Mouse (Mus musculus) 3T3-L1 (cell line): ENCODE measurements around the gene Gys1.
A peak's percentile ranks its signal among the peaks of the same experiment; 100 is the strongest.

Experiments used
- DNase-seq: peaks from one replicate; pipeline ENCODE4 v3.0.0-alpha.2; 2015; ENCODE audit warnings: low read depth, low spot score

Gys1 gene

DNA sequence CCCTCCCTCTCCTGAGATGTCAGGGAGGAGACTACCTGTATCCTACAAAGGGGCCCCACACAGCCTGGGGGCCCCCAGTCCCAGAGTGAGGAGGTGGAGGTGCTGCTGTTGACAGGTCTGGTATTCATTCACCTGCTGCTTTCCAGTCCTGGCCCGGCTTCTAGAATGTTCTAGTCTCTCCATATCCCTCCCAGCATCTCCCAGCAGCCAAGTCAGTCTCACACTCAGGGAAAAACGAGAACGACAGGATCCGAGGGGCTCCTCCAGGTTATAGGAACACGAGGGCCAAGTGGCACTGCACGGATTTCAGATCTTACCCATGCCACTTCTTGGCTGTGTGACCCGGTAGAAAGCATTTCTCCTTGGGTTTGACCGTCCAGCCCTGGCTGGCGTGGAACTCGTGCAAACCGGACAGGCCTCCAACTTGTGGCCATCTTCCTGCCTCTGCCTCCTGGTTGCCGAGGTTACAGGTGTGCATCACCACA is 19.9 kb upstream of the Gys1 start:
- DNase-seq: no peak

DNA sequence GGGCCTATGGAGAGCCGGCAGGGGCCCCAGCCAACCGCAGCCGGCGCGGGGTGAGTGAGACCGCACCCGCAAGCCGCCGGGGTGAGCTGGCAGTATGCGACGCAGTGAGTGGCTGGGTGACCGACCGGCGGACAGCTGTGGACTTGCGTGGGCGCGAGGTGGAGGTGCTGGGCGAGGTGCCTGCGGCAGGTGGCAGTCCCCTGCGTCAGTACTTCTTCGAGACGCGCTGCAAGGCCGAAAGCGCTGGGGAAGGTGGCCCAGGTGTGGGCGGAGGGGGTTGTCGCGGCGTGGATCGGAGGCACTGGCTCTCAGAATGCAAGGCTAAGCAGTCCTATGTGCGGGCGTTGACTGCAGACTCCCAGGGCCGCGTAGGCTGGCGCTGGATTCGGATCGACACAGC is 19.0 kb upstream of the Gys1 start:
- DNase-seq: no peak

GRCm38 (mm10) chr7:45417962-45418492 is 16.6 kb upstream of the Gys1 start:
- DNase-seq: no peak

DNA sequence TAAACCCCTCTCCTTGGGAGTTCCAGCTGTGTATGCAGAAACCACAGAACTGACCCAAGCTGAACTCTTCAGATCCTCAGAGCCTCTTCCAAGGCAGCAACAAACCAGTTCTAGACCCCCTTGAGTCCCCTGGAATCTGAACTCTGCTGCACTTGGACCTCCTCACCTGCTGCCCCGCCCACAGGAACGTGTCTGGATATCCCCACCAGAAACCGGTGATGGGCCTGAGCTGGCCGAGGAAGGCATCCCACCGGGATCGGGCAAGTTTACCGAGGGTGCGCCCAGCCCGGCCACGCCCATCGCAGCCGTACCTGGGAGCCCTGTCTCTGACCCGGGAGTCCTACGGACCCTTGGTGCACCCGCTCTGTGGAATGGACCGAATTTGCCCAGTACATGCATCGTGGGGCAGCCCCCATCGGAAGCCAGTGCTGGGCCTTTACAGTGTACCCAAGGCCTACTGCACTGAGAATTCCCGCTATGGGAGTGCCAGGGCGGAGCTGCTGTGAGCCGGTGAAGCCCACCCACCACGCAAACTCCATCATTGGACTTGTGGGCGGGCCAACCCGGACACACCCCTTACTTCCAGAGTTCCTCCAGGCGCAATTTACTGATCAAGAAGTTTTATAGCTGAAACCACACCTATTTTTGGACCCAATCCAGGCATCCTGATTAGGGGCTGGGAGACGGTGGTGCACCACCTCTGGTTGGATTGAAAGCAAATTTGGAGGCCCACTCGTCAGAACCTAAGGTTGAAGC is 14.6 kb upstream of the Gys1 start:
- no peak for DNase-seq

DNA sequence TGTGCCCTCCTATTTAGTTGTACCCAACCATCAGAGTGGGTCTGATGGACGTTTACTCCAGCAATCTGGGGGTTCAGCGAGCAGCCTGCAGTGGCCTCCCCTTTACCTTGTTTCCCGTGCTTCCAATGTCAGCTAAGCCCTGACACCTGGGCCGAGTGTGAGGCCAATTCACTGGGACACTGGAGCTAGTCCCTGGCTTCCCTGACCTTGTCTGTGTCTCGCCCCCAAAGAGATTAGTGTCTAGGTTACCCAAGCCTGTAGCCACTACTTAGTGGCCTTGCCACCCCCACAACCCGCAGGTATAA is 14.1 kb upstream of the Gys1 start, which contains the start of gene Lhb:
Gene Lhb, plus strand, starts transcription at position 206 of the 305 bp plus-strand sequence.
- no peak for DNase-seq

- DNase-seq: no peak
Measured at GRCm38 (mm10) chr7:45421194-45421593, 13.4 kb upstream of the Gys1 start.

DNA sequence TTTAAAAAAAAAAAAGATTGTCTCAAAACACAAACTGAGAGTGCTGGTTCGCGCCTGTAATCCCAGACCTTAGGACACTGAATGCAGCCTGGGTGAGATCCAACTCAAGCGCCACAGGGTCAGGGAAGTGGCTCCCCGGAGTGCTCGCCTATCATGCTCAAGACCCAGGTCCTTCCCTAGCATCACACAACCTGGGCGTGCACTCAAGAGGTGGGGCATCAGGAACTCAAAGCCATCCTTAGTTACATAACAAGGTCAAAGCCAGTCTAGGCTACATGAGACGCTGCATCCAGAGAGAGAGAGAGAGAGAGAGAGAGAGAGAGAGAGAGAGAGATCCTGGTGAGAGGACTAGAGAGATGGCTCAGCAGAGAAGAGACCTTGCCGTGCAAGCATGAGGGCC is 8.1 kb upstream of the Gys1 start:
- no peak for DNase-seq

DNA sequence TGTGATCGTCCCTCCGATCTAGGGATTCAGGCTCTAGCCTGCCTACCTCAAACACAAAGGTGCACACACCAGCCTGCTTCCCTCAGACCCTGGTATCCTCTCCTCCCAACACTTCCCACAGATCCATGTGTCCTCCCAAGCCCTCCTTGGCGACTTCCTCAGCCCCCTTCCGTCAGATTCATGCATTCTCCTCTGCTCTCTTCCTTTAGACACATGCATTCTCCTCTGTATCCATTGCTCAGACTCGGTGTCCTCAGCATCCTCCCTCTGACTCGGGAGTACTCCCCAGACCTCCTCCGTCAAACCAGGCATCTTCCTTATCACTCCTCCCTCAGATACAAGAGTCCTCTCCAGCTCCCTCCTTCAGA is 825 bp upstream of the Gys1 start:
- DNase-seq: no peak

GRCm38 (mm10) chr7:45435038-45435437 is 394 bp downstream of the Gys1 start:
- peak; percentile 39 for DNase-seq

- no peak for DNase-seq
Measured at GRCm38 (mm10) chr7:45436444-45436843, 1.8 kb downstream of the Gys1 start.

- no peak for DNase-seq
Measured at GRCm38 (mm10) chr7:45437046-45437445, 2.4 kb downstream of the Gys1 start.

- DNase-seq: no peak
Measured at GRCm38 (mm10) chr7:45437521-45438276, 3.1 kb downstream of the Gys1 start, which contains the start of gene Ruvbl2. Ruvbl2 (minus strand) TSS chr7:45438096.

GRCm38 (mm10) chr7:45443526-45444420 is 9.1 kb downstream of the Gys1 start:
- no peak for DNase-seq

GRCm38 (mm10) chr7:45446589-45446988 is 11.9 kb downstream of the Gys1 start:
- no peak for DNase-seq

DNA sequence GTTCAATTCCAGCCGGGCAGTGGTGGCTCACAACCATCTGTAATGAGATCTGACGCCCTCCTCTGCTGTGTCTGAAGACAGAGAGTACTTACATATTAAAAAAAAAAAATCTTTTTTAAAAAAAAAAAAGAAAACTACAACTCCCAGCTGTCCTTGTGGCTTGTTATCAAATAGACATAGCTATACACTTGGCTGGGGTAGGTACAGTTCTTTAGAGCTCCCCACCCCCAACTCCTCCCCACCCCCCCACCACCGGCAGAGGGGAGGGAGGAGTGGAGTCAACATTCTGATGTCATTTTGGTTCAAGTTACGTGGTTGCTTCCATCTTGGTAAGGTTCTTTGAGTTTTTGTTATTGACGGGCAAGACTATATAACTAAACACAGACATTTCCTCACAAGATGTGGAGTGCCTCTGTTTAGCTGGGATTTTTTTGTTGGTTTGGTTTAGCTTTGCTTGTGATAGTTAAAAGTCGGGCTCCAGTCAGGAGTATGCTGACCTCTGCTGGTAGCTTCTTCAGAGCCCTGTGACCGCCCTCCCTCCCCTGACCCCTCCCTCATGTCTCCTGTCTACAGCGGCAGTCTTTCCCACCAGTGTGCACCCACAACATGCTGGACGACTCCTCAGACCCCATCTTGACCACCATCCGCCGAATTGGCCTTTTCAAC is 12.8 kb downstream of the Gys1 start:
- DNase-seq: peak; percentile 38

DNA sequence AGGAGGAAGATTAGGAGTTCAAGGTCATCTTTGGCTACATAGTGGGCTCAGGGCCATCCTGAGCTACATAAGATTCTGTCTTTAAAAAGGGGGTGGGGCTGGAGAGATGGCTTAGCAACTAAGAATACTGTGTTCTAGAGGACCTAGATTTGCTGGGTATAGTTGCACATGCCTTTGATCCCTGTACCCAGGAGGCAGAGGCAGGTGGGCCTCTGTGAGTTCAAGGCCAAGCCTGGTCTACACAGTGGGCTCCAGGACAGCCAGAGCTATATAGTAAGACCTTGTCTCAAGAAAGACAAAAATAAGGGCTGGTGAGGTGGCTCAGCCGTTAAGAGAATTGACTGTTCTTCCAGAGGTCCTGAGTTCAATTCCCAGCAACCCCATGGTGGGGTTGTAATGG is 15.3 kb downstream of the Gys1 start:
- DNase-seq: no peak

DNA sequence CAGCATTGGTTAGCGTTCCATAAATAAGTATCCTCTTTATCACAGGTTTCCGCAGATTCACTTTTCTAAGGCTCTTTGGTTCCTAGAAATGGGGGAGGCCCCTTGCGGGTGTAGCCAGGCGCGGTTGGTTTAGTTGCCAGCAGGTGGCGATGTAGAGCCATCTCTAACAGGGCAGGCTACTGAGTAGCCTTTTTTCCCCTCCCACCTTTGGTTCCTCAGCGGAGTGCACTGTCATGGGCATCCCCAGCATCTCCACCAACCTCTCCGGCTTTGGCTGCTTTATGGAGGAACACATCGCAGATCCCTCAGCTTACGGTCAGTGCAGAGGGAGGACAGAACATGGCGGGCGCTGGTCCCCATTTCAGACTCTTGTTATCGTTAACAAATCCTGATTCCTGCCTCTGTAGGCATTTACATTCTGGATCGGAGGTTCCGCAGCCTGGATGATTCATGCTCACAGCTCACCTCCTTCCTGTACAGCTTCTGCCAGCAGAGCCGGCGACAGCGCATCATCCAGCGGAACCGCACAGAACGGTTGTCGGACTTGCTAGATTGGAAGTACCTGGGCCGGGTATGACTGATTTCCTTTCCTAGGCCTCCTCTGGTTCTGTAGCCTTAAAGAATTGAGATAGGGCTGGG is 16.8 kb downstream of the Gys1 start:
- peak; percentile 84 for DNase-seq

GRCm38 (mm10) chr7:45454971-45455370 is 20.3 kb downstream of the Gys1 start:
- DNase-seq: no peak

DNA sequence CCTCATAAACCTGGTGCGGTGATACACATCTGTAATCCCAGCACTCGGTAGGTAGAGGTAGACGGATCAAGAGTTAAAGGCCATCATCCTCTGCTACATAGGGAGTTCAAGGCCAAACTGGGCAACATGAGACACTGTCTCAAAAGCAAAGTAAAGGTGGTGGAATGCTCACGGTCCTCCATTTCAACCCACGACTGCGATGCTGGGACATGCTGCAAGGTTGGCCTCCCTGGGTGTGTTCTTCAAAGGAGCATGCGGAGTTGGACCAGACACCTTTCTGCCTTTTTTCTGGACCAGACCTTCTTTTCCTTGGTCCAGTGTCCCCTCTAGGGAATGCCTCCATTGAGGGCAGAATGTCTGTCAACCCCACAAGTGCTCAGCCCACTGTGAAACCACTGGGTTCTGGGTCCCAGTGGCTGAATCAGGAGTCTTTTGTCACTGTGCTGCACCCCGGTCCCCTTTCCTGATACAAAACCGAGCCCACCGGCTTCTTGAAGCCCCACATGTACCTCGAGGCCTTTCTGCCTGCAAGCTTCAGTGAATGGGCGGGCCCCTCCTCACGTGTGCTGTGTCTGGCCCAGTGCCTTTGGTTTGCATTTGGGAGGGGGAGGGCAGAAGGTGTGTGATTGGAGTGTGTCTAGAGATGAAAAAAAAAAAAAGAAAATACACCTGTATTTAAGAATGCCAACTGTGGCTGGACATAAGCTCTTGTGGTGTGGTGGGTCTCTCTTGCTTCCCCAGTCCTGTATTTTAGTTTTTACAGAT is 21.5 kb downstream of the Gys1 start:
- no peak for DNase-seq

DNA sequence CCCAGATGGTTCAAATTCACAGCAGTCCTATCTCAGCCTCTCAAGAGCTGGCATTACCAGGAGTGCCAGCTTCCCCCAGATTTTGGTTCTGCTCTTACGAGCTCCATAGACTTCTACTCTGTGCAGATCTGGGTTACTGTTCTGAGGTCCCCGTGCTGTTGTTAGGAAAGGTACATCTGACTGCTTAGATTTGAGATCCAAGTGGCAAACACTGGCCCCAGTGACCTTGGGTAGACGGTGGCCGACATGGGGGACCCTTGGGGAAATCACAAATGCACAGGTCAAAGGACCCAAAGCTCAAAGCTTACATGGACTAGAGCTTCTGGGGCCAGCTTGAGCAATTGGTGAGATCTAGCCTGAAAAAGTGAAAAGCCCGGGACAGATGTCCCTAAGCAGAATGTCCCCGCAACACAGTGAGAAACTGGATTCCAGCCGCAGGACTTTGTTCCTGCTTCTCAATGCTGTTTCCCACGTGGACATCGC is 22.1 kb downstream of the Gys1 start:
- peak; percentile 51 for DNase-seq
